Mouse (Mus musculus) erythroblast, embryonic 14.5 days (primary cell): ENCODE results near the gene Tmem211.

ENCODE experiments used
- GATA1 ChIP-seq: IDR thresholded peaks from 2 replicates; pipeline ENCODE4 v1.6.1; 2012; ENCODE audit warnings: low read length, inconsistent platforms, mixed read lengths
- TAL1 ChIP-seq: IDR thresholded peaks from 3 replicates; pipeline ENCODE4 v1.6.1; 2012; ENCODE audit warnings: low read length, inconsistent platforms, mixed read lengths

DNA sequence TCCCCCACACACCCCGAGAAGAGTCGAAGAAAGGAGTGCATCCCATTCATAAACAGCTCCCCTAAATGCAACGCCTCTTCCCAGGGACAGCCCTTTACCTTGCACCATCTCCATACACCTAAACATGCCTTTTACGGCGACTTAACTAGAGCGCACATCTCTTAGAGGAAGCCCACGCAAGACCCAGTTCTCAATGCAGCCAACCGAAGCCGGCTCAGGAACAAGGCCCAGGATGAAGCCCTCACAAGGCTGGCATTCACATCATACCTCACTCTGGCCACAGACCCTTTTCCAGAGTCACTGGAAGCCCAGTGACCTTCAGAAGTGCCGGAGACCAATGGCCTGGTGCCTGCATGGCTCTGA, 27.0 kb upstream of the Tmem211 start:
- TF ChIP-seq GATA1: no peak
- TF ChIP-seq TAL1: no peak
